Mouse (Mus musculus) left cerebral cortex, adult 2 months (tissue): Measurements from ENCODE around the gene Rabep2. TPM values are rescaled to one million over a fixed set of nuclear protein-coding genes. Genes with fewer than 3 reads are reported as not detected.

Source experiments
- DNase-seq, 2 experiments: peaks; one replicate each; pipeline ENCODE4 v3.0.0; 2021 to 2022; ENCODE audit warnings: low spot score in 2 of 2, mixed read lengths in 1 of 2; ENCODE audit errors: extremely low spot score in 1 of 2
- H3K27ac ChIP-seq: fragments of 200-600 bp; 2 replicates; pipeline ENCODE4 v1.8.1; 2022
- H3K4me3 ChIP-seq: fragments of 200-600 bp; 2 replicates; pipeline ENCODE4 v1.8.1; 2022
- CTCF ChIP-seq: fragments of 200-600 bp; IDR thresholded peaks from 2 replicates; pipeline ENCODE4 v1.8.1; 2022; ENCODE audit warnings: antibody characterized with exemption, mild to moderate bottlenecking, moderate library complexity
- intact Hi-C: fragments of 180-260 bp; cut with DNase I; formaldehyde crosslinking; loops from one replicate; pipeline ENCODE4 v1.15.1; 2025
- total RNA-seq, 2 experiments: library from RNA; stranded (reverse); gene quantifications; 2 replicates each; pipeline ENCODE4 v1.2.3; 2021

Gene Rabep2
- total RNA-seq, 2 experiments from 2014 or later, result 14.7 to 14.8 TPM

GRCm38 (mm10) chr7:126467271-126467670, 38.7 kb downstream of the Rabep2 start:
- DNase-seq, result no peak

GRCm38 (mm10) chr7:126467834-126468627, 39.5 kb downstream of the Rabep2 start:
- no peak overlapping the region for H3K4me3 ChIP-seq
- no peak for DNase-seq
- H3K27ac ChIP-seq, result no peak overlapping the region
- intact Hi-C loops, result no loop called here
- TF ChIP-seq CTCF, result no peak

More at GRCm38 (mm10) chr7:126467271-126467670, 38.7 kb downstream of the Rabep2 start:
- Histone ChIP-seq H3K4me3 (no peak overlapping the region), H3K27ac (no peak overlapping the region)
- peak; percentile 63 for TF ChIP-seq CTCF
- intact Hi-C loops, result no loop called here

GRCm38 (mm10) chr7:126470077-126470476, 41.5 kb downstream of the Rabep2 start:
- no peak for TF ChIP-seq CTCF
- no peak for DNase-seq
- intact Hi-C loops, result loop anchor here (5.0 kb wide), 1 partner anchor 73 kb away; the partner anchor contains the start of gene Nfatc2ip
- Histone ChIP-seq H3K27ac (no peak overlapping the region), H3K4me3 (no peak overlapping the region)

- Histone ChIP-seq H3K27ac (no peak overlapping the region), H3K4me3 (no peak overlapping the region)
- TF ChIP-seq CTCF, result no peak
- intact Hi-C loops, result loop anchor here (5.0 kb wide), 1 partner anchor 74 kb away; the partner anchor contains the start of gene Nfatc2ip
- DNase-seq, result no peak
These were observed 42.8 kb downstream of the Rabep2 start for GRCm38 (mm10) chr7:126471361-126471760.

- no peak for TF ChIP-seq CTCF
These were observed 43.3 kb downstream of the Rabep2 start for GRCm38 (mm10) chr7:126471853-126472252.

GRCm38 (mm10) chr7:126472306-126472705, 43.7 kb downstream of the Rabep2 start:
- intact Hi-C loops, result loop anchor here (5.0 kb wide), 1 partner anchor 75 kb away; the partner anchor contains the start of gene Nfatc2ip
- DNase-seq, result no peak
- no peak overlapping the region for H3K27ac ChIP-seq
- no peak for TF ChIP-seq CTCF
- H3K4me3 ChIP-seq, result no peak overlapping the region

More at GRCm38 (mm10) chr7:126471853-126472252, 43.3 kb downstream of the Rabep2 start:
- no peak overlapping the region for H3K27ac ChIP-seq
- intact Hi-C loops, result loop anchor here (5.0 kb wide), 1 partner anchor 75 kb away; the partner anchor contains the start of gene Nfatc2ip
- H3K4me3 ChIP-seq, result no peak overlapping the region
- DNase-seq, result no peak

- DNase-seq, result no peak
- no peak for TF ChIP-seq CTCF
- intact Hi-C loops, result loop anchor here (5.0 kb wide), 1 partner anchor 75 kb away; the partner anchor contains the start of gene Nfatc2ip
- H3K27ac ChIP-seq, result no peak overlapping the region
- H3K4me3 ChIP-seq, result no peak overlapping the region
These were observed 44.2 kb downstream of the Rabep2 start for GRCm38 (mm10) chr7:126472713-126473112.

- H3K27ac ChIP-seq, result no peak overlapping the region
- H3K4me3 ChIP-seq, result peak overlapping the region; percentile 75
- DNase-seq, result no peak
- intact Hi-C loops, result loop anchor here (5.0 kb wide), 1 partner anchor 76 kb away; the partner anchor contains the start of gene Nfatc2ip
- no peak for TF ChIP-seq CTCF
These were observed 45.0 kb downstream of the Rabep2 start for GRCm38 (mm10) chr7:126473470-126474086.

GRCm38 (mm10) chr7:126474486-126474955, 46.0 kb downstream of the Rabep2 start:
- no peak for TF ChIP-seq CTCF
- Histone ChIP-seq H3K27ac (peak overlapping the region; percentile 99), H3K4me3 (peak overlapping the region; percentile 75)
- DNase-seq, result peak in 1 of 2 experiments; percentile 31
- intact Hi-C loops, result loop anchor here (5.0 kb wide), 1 partner anchor 77 kb away; the partner anchor contains the start of gene Nfatc2ip

- intact Hi-C loops, result loop anchor here (1.0 to 5.0 kb wide), 2 partner anchors 27 to 78 kb away; partner anchors contain the start of gene Nfatc2ip
- peak; percentile 45 for TF ChIP-seq CTCF
- peak; percentile 85 to 88 for DNase-seq
- H3K4me3 ChIP-seq, result peak within 1 kb of the TSS; percentile 75
- peak within 1 kb of the TSS; percentile 99 for H3K27ac ChIP-seq
These were observed 46.5 kb downstream of the Rabep2 start, which contains the start of gene Sh2b1 for GRCm38 (mm10) chr7:126474993-126475581. Gene Sh2b1, minus strand, starts transcription at chr7:126475424.

- peak overlapping the region; percentile 68 for H3K27ac ChIP-seq
- intact Hi-C loops, result loop anchor here (1.0 to 10.0 kb wide), 2 partner anchors 47 to 283 kb away; partner anchors contain the start of gene Gdpd3
- TF ChIP-seq CTCF, result peak; percentile 71
- peak overlapping the region; percentile 33 for H3K4me3 ChIP-seq
- DNase-seq, result no peak
These were observed 53.1 kb downstream of the Rabep2 start for GRCm38 (mm10) chr7:126481699-126482098.
